Comparison of ENCODE assay signal across 18 mouse cellular contexts in genomic region chrX:59402596-59403285, GRCm38 (mm10).
A peak's percentile ranks its signal among the peaks of the same experiment; 100 is the strongest.
DNase-seq lines count a peak whose midpoint lies in the region; TF ChIP-seq lines count a peak whose summit lies in the region.
"Had no signal": no experiment of that assay in that cellular context is flagged by ENCODE, and none has a peak within 500 bp of the region (broad histone marks: within the 10 kb centered on the region; RNA-seq: fewer than 3 reads in every experiment).

No protein-coding gene starts in this region.

- H3K27me3 ChIP-seq in thymus, adult 2 months (ENCODE audit: control insufficient read depth, insufficient read depth, low read length): no peaks in the 10 kb centered on the region
- H3K27me3 ChIP-seq: forebrain, embryonic 12.5 days had no signal

- no peaks in the 10 kb centered on the region for H3K4me1 ChIP-seq in thymus, adult 2 months (replicated peaks; ENCODE audit: control insufficient read depth, insufficient read depth, low read length)
- H3K4me1 ChIP-seq: forebrain, embryonic 12.5 days; limb, embryonic 10.5 days had no signal

- no peaks in the 10 kb centered on the region for H3K36me3 ChIP-seq in thymus, adult 2 months (ENCODE audit: control insufficient read depth, insufficient read depth, low read length)
- H3K36me3 ChIP-seq: forebrain, embryonic 12.5 days; G1E; limb, embryonic 10.5 days had no signal

- no peak for TF ChIP-seq CTCF in thymus, adult 2 months (IDR thresholded peaks at IDR 0.05; ENCODE audit: borderline replicate concordance, control insufficient read depth, extremely low read depth, insufficient read depth, low read length, poor library complexity)

- WGBS in thymus, adult 2 months: 90% methylated on average over 2 of the region's 2 CpGs

- no peak for TF ChIP-seq POLR2A in thymus, adult 2 months (IDR thresholded peaks at IDR 0.05; ENCODE audit: control insufficient read depth, extremely low read depth, insufficient read depth, low read length, poor library complexity)

- H3K27ac ChIP-seq in thymus, adult 2 months (ENCODE audit: control insufficient read depth, insufficient read depth, low read length): no peak overlapping the region
- H3K27ac ChIP-seq: forebrain, embryonic 12.5 days; limb, embryonic 10.5 days had no signal

- peak; percentile 3 for DNase-seq in embryo, embryonic 10 days (ENCODE audit: low spot score)
- no peak for DNase-seq in embryo, embryonic 11 days
- DNase-seq in left cerebral cortex, postnatal 4 days: peak; percentile 38
- DNase-seq in left cerebral cortex, adult 9 months (ENCODE audit: low spot score in 2 of 2): no peak
- DNase-seq in brain, adult 2 months (ENCODE audit: low read depth, low spot score): peak; percentile 21
- peak; percentile 40 to 67 for DNase-seq in cerebellum, postnatal 14 days
- DNase-seq in kidney, postnatal 25 days: no peak
- no peak for DNase-seq in thymus, adult 2 months
- DNase-seq: adrenal gland, postnatal 25 days; gastrocnemius, postnatal 36 days; kidney, adult 8-10 months; kidney, postnatal 14 days; lung, adult 18-20 months; lung, postnatal 14 days; right cerebral cortex, postnatal 4 days had no signal

- no peak overlapping the region for H3K4me3 ChIP-seq in thymus, adult 2 months (ENCODE audit: control insufficient read depth, insufficient read depth, low read length)
- H3K4me3 ChIP-seq: forebrain, embryonic 12.5 days; limb, embryonic 10.5 days had no signal

- intact Hi-C loops in left cerebral cortex, postnatal 4 days (cut with DNase I): no loop called here

Comparison
In these comparisons a context has a peak if more than half of its experiments do, and no peak if none do; other contexts are left out.
1. DNase-seq: peak in embryo, embryonic 10 days (single experiment), left cerebral cortex, postnatal 4 days (single experiment), brain, adult 2 months (single experiment) and cerebellum, postnatal 14 days (2 of 2); none in embryo, embryonic 11 days (single experiment), left cerebral cortex, adult 9 months (0 of 2), kidney, postnatal 25 days (0 of 2) and thymus, adult 2 months (single experiment).